Mouse (Mus musculus) hindlimb bud, embryonic 11.5 days (tissue): ENCODE data around the gene Lamtor2.

ENCODE experiments used
- DNase-seq: peaks from one replicate; pipeline ENCODE4 v3.0.0-alpha.2; 2012; ENCODE audit warnings: low read depth, low spot score; ENCODE audit errors: extremely low spot score

Lamtor2 gene

GRCm38 (mm10) chr3:88569093-88569492 lies 16.2 kb upstream of the Lamtor2 start:
- DNase-seq = no peak

- DNase-seq = no peak
Observed at GRCm38 (mm10) chr3:88568615-88569014, 15.7 kb upstream of the Lamtor2 start.

DNA sequence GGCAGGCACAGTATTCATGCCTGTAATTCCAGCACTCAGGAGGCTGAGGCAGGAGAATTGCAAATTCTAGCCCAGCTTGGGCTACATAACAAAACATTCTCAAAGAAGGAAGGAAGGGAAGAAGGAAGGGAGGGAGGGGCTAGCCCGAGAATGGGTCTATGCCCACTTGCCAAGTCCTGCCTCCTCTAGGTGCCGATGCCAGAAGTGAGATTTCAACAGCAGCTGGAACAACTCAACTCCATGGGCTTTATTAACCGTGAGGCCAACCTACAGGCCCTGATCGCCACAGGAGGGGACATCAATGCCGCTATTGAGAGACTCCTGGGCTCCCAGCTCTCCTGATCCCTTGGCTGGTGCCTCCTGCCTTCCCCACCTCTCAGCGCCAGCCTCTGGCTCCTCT lies 15.0 kb upstream of the Lamtor2 start:
- no peak for DNase-seq

DNA sequence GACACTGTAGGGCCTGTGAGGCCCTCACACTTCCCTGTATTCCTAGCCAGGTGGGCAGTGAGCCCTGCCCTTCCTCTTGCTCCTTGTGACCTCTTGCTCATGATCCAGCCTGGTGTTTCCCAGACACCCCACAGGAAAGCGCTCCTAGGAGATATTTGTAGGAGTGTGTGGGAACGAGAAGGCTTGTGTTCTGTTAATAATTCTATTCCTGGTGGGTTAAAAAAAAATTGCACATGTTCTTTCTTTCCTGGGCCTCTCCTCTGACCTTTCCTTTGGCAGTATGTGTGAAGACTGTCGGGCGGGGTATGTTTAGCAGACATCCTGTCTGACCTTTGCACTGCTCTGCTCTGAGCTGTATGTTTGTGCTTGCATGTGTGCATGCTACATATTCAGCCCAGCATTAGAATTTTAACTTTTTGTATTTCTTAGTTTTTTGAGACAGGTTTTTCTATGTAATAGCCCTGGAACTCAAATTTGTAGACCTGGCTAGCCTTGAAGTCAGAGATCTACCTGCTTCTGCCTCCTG lies 13.7 kb upstream of the Lamtor2 start:
- no peak for DNase-seq

DNA sequence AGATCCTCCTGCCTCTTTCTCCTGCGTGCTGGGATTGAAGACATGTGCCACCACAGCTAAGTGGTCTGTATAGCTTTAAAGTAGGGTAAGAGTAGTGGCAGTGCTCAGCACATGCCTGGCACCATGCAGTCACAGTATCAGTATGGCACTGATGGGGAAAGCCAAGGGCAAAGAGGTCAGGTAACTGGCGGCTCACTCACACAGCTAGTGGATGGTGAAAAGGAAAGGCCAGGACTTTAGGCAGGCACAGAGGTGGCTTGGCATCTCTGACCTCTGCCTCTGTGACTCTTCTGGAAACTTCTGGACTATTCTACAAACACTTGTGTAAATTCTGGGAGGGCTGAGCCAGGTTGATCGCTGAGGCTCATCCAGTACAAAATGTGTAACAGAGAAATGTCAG lies 13.2 kb upstream of the Lamtor2 start:
- DNase-seq = no peak

GRCm38 (mm10) chr3:88563966-88564365 lies 11.1 kb upstream of the Lamtor2 start:
- DNase-seq = no peak

GRCm38 (mm10) chr3:88563442-88563841 lies 10.6 kb upstream of the Lamtor2 start:
- DNase-seq = no peak

DNA sequence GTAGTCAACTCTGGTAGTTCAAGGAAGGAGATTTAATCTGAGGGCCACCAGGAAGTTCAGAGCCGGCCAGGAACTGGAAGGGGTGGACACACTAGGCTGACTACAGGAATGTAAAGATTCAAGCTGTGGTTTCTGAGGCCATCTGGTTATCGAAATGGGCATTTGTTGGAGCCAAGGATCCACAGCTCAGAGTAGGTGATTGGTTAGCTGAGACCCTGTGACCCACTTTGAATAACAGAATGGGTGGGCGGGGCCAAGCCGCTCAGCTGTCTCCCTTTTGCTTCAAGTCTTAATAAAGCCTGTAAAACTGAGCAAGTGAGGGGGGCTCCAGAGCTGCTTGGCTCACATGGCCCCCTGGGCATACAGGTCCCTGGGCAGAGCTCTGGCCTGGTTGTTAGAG lies 9.1 kb upstream of the Lamtor2 start:
- no peak for DNase-seq

DNA sequence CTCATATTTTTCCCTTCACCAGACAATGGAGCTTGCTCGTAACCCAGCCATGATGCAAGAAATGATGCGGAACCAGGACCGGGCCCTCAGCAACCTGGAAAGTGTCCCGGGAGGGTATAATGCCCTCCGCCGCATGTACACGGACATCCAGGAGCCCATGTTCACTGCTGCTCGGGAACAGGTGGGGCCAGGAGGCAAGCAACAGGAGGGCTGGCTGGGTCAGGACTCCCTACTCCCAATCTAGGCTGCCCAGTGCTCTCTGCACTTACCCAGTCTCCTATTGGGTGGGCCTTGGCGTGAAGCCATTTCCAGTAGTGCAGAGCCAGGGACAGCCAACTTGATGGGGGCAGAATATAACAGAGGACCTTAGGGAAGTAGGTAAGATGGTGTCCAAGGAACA lies 6.7 kb upstream of the Lamtor2 start:
- no peak for DNase-seq

DNA sequence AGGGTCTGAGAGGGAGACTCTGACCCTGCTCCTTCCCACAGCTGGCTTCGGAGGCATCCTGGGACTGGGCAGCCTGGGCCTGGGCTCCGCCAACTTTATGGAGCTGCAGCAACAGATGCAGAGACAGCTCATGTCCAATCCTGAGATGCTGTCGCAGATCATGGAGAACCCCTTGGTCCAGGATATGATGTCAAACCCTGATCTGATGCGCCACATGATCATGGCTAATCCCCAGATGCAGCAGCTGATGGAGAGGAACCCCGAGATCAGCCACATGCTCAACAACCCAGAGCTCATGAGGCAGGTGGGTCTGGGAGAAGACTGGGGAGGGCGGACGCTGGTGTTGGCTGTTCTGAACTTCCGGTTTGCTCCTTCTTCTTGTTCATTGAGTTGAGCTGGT lies 3.7 kb upstream of the Lamtor2 start:
- DNase-seq = no peak

GRCm38 (mm10) chr3:88555731-88556130 lies 2.9 kb upstream of the Lamtor2 start:
- no peak for DNase-seq

DNA sequence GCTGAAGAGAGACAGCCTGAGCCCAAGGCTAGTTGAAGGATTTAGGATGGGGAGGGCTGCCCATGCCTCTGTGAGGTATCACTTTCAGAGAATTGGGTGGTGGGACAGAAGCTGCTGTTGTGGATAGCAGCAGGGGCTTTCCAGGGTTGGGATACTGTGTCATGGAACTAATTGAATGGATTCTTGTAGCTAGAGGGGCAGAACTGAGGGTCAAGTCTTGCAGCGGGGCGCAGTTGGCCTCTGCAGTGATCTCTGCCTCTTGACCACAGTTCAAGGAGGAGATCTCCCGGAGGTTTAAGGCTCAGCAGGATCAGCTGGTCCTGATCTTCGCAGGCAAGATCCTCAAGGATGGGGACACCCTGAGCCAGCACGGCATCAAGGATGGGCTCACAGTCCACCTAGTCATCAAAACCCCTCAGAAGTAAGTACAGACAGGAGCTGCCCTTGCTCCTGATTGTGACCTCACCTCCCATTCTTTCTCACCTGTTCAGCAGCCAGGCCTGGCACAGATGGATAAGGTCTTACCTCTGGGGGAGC lies 2.3 kb upstream of the Lamtor2 start:
- DNase-seq = no peak

DNA sequence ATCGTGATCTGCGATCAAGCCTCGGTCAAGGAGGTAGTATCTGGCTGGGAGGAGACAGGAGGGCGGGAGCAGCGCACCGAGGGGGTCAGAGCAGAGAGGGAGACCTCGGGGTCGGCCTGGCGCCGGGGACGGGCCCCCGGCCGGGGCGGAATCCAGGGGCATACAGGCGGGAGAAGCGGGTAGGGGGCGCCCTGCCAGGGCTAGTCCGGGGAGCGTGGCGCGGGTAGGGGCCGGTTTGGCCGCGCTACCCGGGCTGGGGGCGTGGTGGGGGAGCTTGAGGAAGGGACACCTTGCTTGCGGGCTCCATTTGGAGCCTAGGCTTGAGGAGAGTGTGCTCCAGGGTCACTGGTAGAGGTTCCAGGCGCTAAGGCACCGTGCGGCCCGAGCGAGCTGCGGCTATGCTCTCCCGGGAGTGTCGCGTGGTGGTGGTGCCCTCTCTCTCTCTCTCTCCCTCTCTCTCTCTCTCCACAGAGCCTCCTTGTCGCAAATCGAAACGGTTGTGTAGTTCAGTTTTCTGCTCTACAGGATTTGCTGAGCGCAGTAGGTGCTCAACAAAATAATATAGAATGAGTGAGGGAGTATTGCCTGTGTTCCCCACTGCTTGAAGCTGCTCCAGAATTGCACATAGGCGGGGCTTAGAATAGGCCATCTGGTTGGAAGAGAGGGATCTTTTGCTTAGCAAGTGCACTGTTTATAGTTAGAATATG lies 1.2 kb upstream of the Lamtor2 start:
- DNase-seq = no peak

- no peak for DNase-seq
Observed at GRCm38 (mm10) chr3:88553525-88553879, 628 bp upstream of the Lamtor2 start, which contains the start of gene Ubqln4. Gene Ubqln4, plus strand, starts transcription at chr3:88553758.

DNA sequence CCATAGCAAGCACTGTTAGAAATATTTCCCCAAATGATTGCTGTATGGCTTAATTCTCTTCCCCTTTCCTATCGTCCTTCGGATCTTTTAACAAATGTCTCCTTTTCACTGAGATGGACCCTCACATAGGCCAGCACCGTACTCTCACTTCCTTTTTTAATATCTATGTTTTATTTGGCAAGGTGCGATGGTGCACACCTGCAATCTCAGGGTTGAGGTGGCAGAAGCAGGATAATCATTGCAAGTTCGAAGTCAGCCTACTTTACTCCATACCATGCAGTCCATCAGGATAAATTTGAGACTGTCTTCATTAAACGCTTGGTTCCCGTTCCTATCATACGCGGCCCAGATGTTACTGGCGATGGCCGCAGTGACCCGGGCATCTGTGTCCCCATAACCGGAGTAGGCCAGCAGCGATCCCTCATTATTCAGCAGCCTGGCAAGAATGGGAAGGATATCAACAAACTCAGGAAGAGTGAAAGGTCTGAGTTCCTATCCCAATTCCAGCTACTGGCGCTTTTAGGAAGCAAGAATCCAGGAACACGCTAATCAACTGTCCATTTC lies 710 bp downstream of the Lamtor2 start:
- DNase-seq = no peak

- DNase-seq = no peak
Observed at GRCm38 (mm10) chr3:88551586-88551985, 1.3 kb downstream of the Lamtor2 start.

- no peak for DNase-seq
Observed at GRCm38 (mm10) chr3:88548180-88548917, 4.5 kb downstream of the Lamtor2 start, which contains the start of gene Rab25. Gene Rab25, minus strand, starts transcription at chr3:88548300.

DNA sequence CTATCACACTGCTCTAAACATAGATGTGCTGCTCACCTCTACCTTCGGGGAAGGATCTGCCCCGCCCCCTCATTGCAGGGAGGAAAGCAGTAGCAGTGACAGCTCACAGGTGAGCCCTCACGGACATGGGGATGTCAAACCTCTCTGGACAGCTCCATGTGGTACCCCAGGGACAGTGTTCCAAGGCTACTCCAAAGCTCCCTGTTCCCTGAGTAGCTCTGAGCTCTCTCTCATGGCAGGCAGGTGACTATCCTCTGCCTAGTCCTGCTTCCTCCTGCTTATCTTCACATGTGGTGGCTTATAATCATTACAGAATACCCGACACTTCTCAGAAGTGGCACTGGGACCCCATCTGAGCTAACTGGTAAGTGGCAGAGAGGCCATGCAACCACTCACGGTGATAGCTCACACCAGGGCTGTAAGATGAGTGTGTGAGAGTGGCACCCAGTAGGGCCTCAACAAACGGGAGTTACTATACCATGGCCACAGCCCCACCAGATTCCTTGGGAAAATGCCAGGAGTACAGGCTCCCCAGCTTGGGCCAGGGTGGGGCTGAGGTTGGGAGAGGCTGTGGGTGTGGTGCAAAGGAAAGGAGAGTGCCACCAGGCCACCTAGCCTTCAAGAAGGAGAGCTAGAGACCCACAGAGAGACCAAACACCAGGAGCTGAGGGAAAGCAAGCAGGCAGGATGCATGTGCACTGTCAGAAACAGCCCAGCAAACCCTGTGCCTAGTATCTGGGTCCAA lies 6.0 kb downstream of the Lamtor2 start:
- DNase-seq = no peak

DNA sequence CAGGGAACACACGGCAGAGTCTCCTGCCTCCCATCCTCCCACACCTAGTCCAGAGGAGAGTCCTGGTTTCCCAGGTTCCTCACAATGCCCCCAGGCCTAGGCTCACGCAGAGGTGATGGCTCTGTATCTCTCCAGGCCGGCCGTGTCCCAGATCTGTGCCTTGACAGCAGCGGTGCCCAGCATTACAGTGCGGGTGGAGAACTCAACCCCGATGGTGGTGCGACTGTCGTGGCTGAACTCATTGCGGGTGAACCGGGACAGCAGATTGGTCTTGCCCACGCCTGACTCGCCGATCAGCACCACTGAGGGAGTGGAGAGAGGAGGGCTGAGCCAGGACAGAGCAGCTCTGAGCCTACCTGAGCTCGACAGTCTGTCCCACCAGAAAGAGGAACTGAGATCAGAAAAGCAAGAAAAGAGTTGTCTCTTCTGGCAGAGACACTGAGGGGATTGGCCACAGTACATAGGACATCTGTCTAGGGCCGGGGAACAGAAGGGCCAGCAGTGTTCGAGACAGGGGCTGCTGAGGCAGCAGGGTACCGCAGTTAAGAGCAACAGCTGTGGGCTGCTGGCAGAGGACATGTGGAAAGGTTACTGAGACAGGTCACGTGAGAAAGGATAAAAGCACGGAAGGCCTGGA lies 7.8 kb downstream of the Lamtor2 start:
- no peak for DNase-seq

DNA sequence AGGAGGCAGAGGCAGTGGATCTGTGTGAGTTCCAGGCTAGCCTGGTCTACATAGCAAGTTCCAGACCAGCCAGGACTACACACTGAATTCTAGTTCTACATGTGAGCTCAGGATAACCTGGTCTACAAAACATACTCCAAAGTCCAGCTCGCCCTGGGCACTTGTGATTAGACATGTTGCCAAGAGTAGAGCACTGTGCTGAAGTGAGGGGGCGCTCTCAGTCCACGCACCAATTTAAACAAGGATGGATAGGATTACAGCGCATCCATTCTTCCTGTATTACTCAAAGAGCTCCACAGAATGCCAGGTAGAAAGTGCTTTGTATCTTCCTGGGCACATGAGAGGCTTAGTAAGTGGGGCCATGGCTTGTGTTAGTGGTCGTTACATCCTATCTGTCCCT lies 8.4 kb downstream of the Lamtor2 start:
- no peak for DNase-seq
